Mouse (Mus musculus) G1E (cell line): ENCODE results near the gene Trim71.

Experiments
- CTCF ChIP-seq: IDR thresholded peaks from 2 replicates; pipeline ENCODE4 v1.5.1; 2012; ENCODE audit warnings: low read depth, low read length, inconsistent platforms, mixed read lengths
- GATA1 ChIP-seq: IDR thresholded peaks from 2 replicates; pipeline ENCODE4 v1.6.1; 2012; ENCODE audit warnings: borderline replicate concordance, low read length, inconsistent platforms, mixed read lengths
- GATA2 ChIP-seq: IDR thresholded peaks from 2 replicates; pipeline ENCODE4 v1.6.1; 2012; ENCODE audit warnings: low read depth, low read length, inconsistent platforms, borderline replicate concordance
- TAL1 ChIP-seq: conservative IDR thresholded peaks from 2 replicates; pipeline ENCODE4 v1.6.1; 2012; ENCODE audit warnings: low read depth, low read length, inconsistent platforms, mixed read lengths

DNA sequence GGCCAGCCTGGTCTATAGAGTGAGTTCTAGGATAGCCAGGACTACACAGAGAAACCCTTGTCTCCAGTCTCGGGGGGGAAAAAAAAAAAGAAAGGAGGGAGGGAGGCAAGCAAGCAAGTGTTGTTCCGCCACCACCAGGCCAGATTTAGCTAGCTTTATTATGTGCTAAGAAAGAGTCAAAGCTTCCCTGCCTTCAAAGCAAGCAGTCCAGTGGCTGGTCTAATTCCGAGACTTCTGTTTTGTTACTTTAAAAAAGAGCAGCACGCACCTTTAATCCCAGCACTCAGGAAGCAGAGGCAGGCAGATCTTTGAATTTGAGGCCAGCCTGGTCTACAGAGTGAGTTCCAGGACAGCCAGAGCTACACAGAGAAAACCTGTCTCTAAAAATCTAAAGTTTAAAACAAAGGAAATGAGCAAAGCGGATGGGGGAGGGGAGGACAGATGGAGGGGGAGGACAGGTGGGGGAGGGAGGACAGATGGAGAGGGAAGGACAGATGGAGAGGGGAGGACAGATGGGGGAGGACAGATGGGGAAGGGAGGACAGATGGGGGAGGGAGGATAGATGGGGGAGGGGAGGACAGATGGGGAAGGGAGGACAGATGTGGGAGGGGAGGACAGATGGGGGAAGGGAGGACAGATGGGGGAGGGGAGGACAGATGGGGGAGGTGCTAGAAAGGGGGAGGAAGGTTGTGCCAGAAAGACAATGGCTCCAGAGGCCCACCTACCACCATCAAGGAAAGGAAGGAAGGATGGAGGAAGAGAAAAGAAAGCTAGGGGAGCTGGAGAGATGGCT is 4.7 kb upstream of the Trim71 start:
- TF ChIP-seq CTCF, result no peak
- no peak for TF ChIP-seq GATA1
- no peak for TF ChIP-seq GATA2
- TF ChIP-seq TAL1, result no peak
